Mouse (Mus musculus): ENCODE measurements around the gene Nacc2.

Nacc2 gene

GRCm38 (mm10) chr2:26055747-26056102 is 67.3 kb downstream of the Nacc2 start:
- no peak for DNase-seq (ENCODE audit: low read depth)

GRCm38 (mm10) chr2:26055046-26055746 is 67.8 kb downstream of the Nacc2 start:
- peak; percentile 90 for DNase-seq (ENCODE audit: low read depth)

GRCm38 (mm10) chr2:26052806-26053205 is 70.2 kb downstream of the Nacc2 start:
- DNase-seq (ENCODE audit: low read depth), result no peak

- DNase-seq (ENCODE audit: low read depth), result no peak
These were observed 74.2 kb downstream of the Nacc2 start for GRCm38 (mm10) chr2:26048816-26049215.

GRCm38 (mm10) chr2:26044216-26044615 is 78.8 kb downstream of the Nacc2 start:
- no peak for DNase-seq (ENCODE audit: low read depth)

- no peak for DNase-seq (ENCODE audit: low read depth)
These were observed 80.4 kb downstream of the Nacc2 start for GRCm38 (mm10) chr2:26042603-26043002.

GRCm38 (mm10) chr2:26041163-26041810 is 81.7 kb downstream of the Nacc2 start:
- peak; percentile 76 for DNase-seq (ENCODE audit: low read depth)

- DNase-seq (ENCODE audit: low read depth), result peak; percentile 28
These were observed 83.1 kb downstream of the Nacc2 start for GRCm38 (mm10) chr2:26039951-26040350.

GRCm38 (mm10) chr2:26037386-26037785 is 85.6 kb downstream of the Nacc2 start:
- DNase-seq (ENCODE audit: low read depth), result no peak

- no peak for DNase-seq (ENCODE audit: low read depth)
These were observed 88.5 kb downstream of the Nacc2 start for GRCm38 (mm10) chr2:26034344-26035050.

- peak; percentile 40 for DNase-seq (ENCODE audit: low read depth)
These were observed 92.7 kb downstream of the Nacc2 start for GRCm38 (mm10) chr2:26030288-26030687.

GRCm38 (mm10) chr2:26024138-26025075 is 98.6 kb downstream of the Nacc2 start:
- DNase-seq (ENCODE audit: low read depth), result peak; percentile 74

- peak; percentile 50 for DNase-seq (ENCODE audit: low read depth)
These were observed 100.4 kb downstream of the Nacc2 start for GRCm38 (mm10) chr2:26022626-26023025.

GRCm38 (mm10) chr2:26022258-26022565 is 100.8 kb downstream of the Nacc2 start:
- DNase-seq (ENCODE audit: low read depth), result no peak

- peak; percentile 91 for DNase-seq (ENCODE audit: low read depth)
These were observed 101.3 kb downstream of the Nacc2 start, which contains the start of gene Ubac1 for GRCm38 (mm10) chr2:26021561-26022257. TSS of gene Ubac1 (minus strand) at chr2:26021747.

- DNase-seq (ENCODE audit: low read depth), result peak; percentile 56
These were observed 102.1 kb downstream of the Nacc2 start for GRCm38 (mm10) chr2:26020714-26021560.

- peak; percentile 34 for DNase-seq (ENCODE audit: low read depth)
These were observed 103.1 kb downstream of the Nacc2 start for GRCm38 (mm10) chr2:26019923-26020322.

GRCm38 (mm10) chr2:26017326-26017725 is 105.7 kb downstream of the Nacc2 start:
- DNase-seq (ENCODE audit: low read depth), result no peak

- no peak for DNase-seq (ENCODE audit: low read depth)
These were observed 109.3 kb downstream of the Nacc2 start for GRCm38 (mm10) chr2:26013674-26014073.

GRCm38 (mm10) chr2:26011420-26011819 is 111.6 kb downstream of the Nacc2 start:
- no peak for DNase-seq (ENCODE audit: low read depth)

Measured in 416B (cell line).